Mouse (Mus musculus) Patski (cell line): Measurements from ENCODE around the gene Actg2. TPM values are rescaled to one million over a fixed set of nuclear protein-coding genes. Genes with fewer than 3 reads are reported as not detected.

ENCODE experiments used
- ATAC-seq: fragments of 100-300 bp; one replicate; pipeline ENCODE4 v1.8.0; 2021
- CTCF ChIA-PET: fragments of 350-600 bp; sonication (Branson Sonifier 250); formaldehyde crosslinking; loops from one replicate; lab custom pipeline; 2022; ENCODE audit warnings: inconsistent platforms; lab: Charles Lee
- POLR2A ChIA-PET: fragments of 350-600 bp; sonication (Branson Sonifier 250); formaldehyde crosslinking; loops from one replicate; lab custom pipeline; 2022; ENCODE audit warnings: antibody characterized with exemption, inconsistent platforms; lab: Charles Lee
- DNase-seq: peaks from one replicate; pipeline ENCODE4 v3.0.0-alpha.2; 2011; ENCODE audit warnings: low read depth, low spot score
- H3K27me3 ChIP-seq: fragments of 371-371 bp; one replicate; pipeline ENCODE4 v1.5.1; 2021
- CTCF ChIP-seq: fragments of 100-300 bp; IDR thresholded peaks from one replicate; pipeline ENCODE4 v1.5.1; 2021
- in situ Hi-C: fragments of 300-500 bp; cut with MboI; formaldehyde crosslinking; loops from 3 replicates; pipeline ENCODE4 v1.11.1; 2018; ENCODE audit warnings: low pct_unique_long_range_greater_than_20kb, mixed read lengths
- polyA plus RNA-seq: library from polyadenylated mRNA; unstranded; gene quantifications from one replicate; pipeline ENCODE4 v1.2.3, GENCODE M21; 2021

Gene Actg2
- polyA plus RNA-seq, 1 experiment from 2014 or later = 1.6 TPM

- no peak for TF ChIP-seq CTCF
- in situ Hi-C loops = no loop called here
- CTCF ChIA-PET = interaction anchor here (1.1 kb wide), 1 partner anchor 116 kb away, joined by 3 read pairs; no protein-coding TSS in a partner anchor
- DNase-seq (no peak), ATAC-seq (no peak)
- H3K27me3 ChIP-seq = no peaks in the 10 kb centered on the region
- POLR2A ChIA-PET = no interaction called here
Observed at GRCm38 (mm10) chr6:83515172-83515571, 20.9 kb downstream of the Actg2 start.

GRCm38 (mm10) chr6:83512495-83512894, 23.6 kb downstream of the Actg2 start:
- in situ Hi-C loops = loop anchor here (5.0 kb wide), 2 partner anchors 55 to 155 kb away; no protein-coding TSS in a partner anchor
- peak; percentile 79 for TF ChIP-seq CTCF
- ATAC-seq = no peak
- no peaks in the 10 kb centered on the region for H3K27me3 ChIP-seq
- POLR2A ChIA-PET = no interaction called here
- DNase-seq = no peak
- CTCF ChIA-PET = interaction anchor here (1.6 kb wide), 1 partner anchor 165 kb away, joined by 4 read pairs; no protein-coding TSS in a partner anchor

GRCm38 (mm10) chr6:83510210-83510609, 25.9 kb downstream of the Actg2 start:
- in situ Hi-C loops = loop anchor here (5.0 kb wide), 2 partner anchors 57 to 153 kb away; no protein-coding TSS in a partner anchor
- POLR2A ChIA-PET = interaction anchor here (0.6 kb wide), 2 partner anchors 148 to 296 kb away, joined by 3 to 4 read pairs; no protein-coding TSS in a partner anchor
- H3K27me3 ChIP-seq = no peaks in the 10 kb centered on the region
- no peak for ATAC-seq
- peak; percentile 59 for TF ChIP-seq CTCF
- no peak for DNase-seq
- CTCF ChIA-PET = interaction anchor here (0.8 to 3.5 kb wide), 18 partner anchors 8 to 160 kb away, joined by 3 to 18 read pairs (median 4); no protein-coding TSS in a partner anchor

GRCm38 (mm10) chr6:83509442-83509841, 26.6 kb downstream of the Actg2 start:
- peak; percentile 87 for TF ChIP-seq CTCF
- ATAC-seq (peak; percentile 48), DNase-seq (no peak)
- in situ Hi-C loops = no loop called here
- ChIA-PET CTCF (interaction anchor here (0.7 to 3.5 kb wide), 18 partner anchors 9 to 242 kb away, joined by 3 to 18 read pairs (median 4); no protein-coding TSS in a partner anchor), POLR2A (no interaction called here)
- H3K27me3 ChIP-seq = no peaks in the 10 kb centered on the region

- no peaks in the 10 kb centered on the region for H3K27me3 ChIP-seq
- in situ Hi-C loops = no loop called here
- ChIA-PET CTCF (interaction anchor here (1.0 kb wide), 1 partner anchor 190 kb away, joined by 3 read pairs; no protein-coding TSS in a partner anchor), POLR2A (interaction anchor here (1.3 kb wide), 1 partner anchor 68 kb away, joined by 3 read pairs; no protein-coding TSS in a partner anchor)
- no peak for TF ChIP-seq CTCF
- DNase-seq (no peak), ATAC-seq (no peak)
Observed at GRCm38 (mm10) chr6:83507168-83507546, 28.9 kb downstream of the Actg2 start.

GRCm38 (mm10) chr6:83506258-83507167, 29.6 kb downstream of the Actg2 start, which contains the start of gene Dguok:
Dguok (minus strand) TSS chr6:83506969.
- ATAC-seq = peak; percentile 89
- ChIA-PET POLR2A (interaction anchor here (1.3 kb wide), 1 partner anchor 67 kb away, joined by 3 read pairs; no protein-coding TSS in a partner anchor), CTCF (interaction anchor here (1.0 kb wide), 1 partner anchor 190 kb away, joined by 3 read pairs; no protein-coding TSS in a partner anchor)
- in situ Hi-C loops = no loop called here
- DNase-seq = peak; percentile 88
- no peak for TF ChIP-seq CTCF
- no peaks in the 10 kb centered on the region for H3K27me3 ChIP-seq

GRCm38 (mm10) chr6:83505554-83505953, 30.5 kb downstream of the Actg2 start:
- in situ Hi-C loops = no loop called here

GRCm38 (mm10) chr6:83503361-83503760, 32.7 kb downstream of the Actg2 start:
- DNase-seq (no peak), ATAC-seq (no peak)
- H3K27me3 ChIP-seq = no peaks in the 10 kb centered on the region
- POLR2A ChIA-PET = interaction anchor here (0.5 kb wide), 1 partner anchor 59 kb away, joined by 3 read pairs; no protein-coding TSS in a partner anchor
- CTCF ChIA-PET = interaction anchor here (1.0 kb wide), 1 partner anchor 93 kb away, joined by 3 read pairs; no protein-coding TSS in a partner anchor
- no peak for TF ChIP-seq CTCF
- in situ Hi-C loops = no loop called here

More at GRCm38 (mm10) chr6:83505554-83505953, 30.5 kb downstream of the Actg2 start:
- no peaks in the 10 kb centered on the region for H3K27me3 ChIP-seq
- TF ChIP-seq CTCF = no peak
- DNase-seq (no peak), ATAC-seq (no peak)
- CTCF ChIA-PET = interaction anchor here (1.3 kb wide), 1 partner anchor 9 kb away, joined by 3 read pairs; no protein-coding TSS in a partner anchor
- POLR2A ChIA-PET = interaction anchor here (0.8 kb wide), 1 partner anchor 8 kb away, joined by 4 read pairs; no protein-coding TSS in a partner anchor

- ATAC-seq (no peak), DNase-seq (no peak)
- in situ Hi-C loops = no loop called here
- TF ChIP-seq CTCF = no peak
- CTCF ChIA-PET = interaction anchor here (0.6 to 1.0 kb wide), 2 partner anchors 47 to 92 kb away, joined by 3 read pairs; no protein-coding TSS in a partner anchor
- POLR2A ChIA-PET = interaction anchor here (0.5 kb wide), 1 partner anchor 60 kb away, joined by 3 read pairs; no protein-coding TSS in a partner anchor
- H3K27me3 ChIP-seq = no peaks in the 10 kb centered on the region
Observed at GRCm38 (mm10) chr6:83502656-83503055, 33.4 kb downstream of the Actg2 start.
